Mouse (Mus musculus) thymus, adult 2 months (tissue): ENCODE measurements around the gene Lbp. TPM values are rescaled to one million over a fixed set of nuclear protein-coding genes. Genes with fewer than 3 reads are reported as not detected.

ENCODE experiments used
- DNase-seq: peaks from one replicate; pipeline ENCODE4 v3.0.0; 2021
- H3K27ac ChIP-seq: fragments of 200-500 bp; 2 replicates; pipeline ENCODE4 v1.5.1; 2012; ENCODE audit warnings: low read length, control low read depth; ENCODE audit not compliant: control insufficient read depth, insufficient read depth
- H3K27me3 ChIP-seq: fragments of 200-500 bp; 2 replicates; pipeline ENCODE4 v1.6.1; 2012; ENCODE audit warnings: mild to moderate bottlenecking, low read length, moderate library complexity, mixed read lengths; ENCODE audit not compliant: control insufficient read depth, insufficient read depth
- H3K36me3 ChIP-seq: fragments of 200-500 bp; 2 replicates; pipeline ENCODE4 v1.6.1; 2012; ENCODE audit warnings: mild to moderate bottlenecking, low read length, moderate library complexity; ENCODE audit not compliant: control insufficient read depth, insufficient read depth
- H3K4me1 ChIP-seq: fragments of 200-500 bp; replicated peaks from 2 replicates; pipeline ENCODE4 v1.6.1; 2012; ENCODE audit warnings: low read length; ENCODE audit not compliant: control insufficient read depth, insufficient read depth
- H3K4me3 ChIP-seq: fragments of 200-500 bp; 2 replicates; pipeline ENCODE4 v1.5.1; 2012; ENCODE audit warnings: mild to moderate bottlenecking, low read length, control low read depth, moderate library complexity; ENCODE audit not compliant: control insufficient read depth, insufficient read depth
- CTCF ChIP-seq: fragments of 200-500 bp; IDR thresholded peaks from 2 replicates; pipeline ENCODE4 v1.5.1; 2012; ENCODE audit warnings: mild to moderate bottlenecking, control low read depth, low read length, moderate library complexity, borderline replicate concordance; ENCODE audit not compliant: control insufficient read depth, poor library complexity, insufficient read depth; ENCODE audit errors: extremely low read depth
- POLR2A ChIP-seq: fragments of 200-500 bp; IDR thresholded peaks from 2 replicates; pipeline ENCODE4 v1.6.1; 2012; ENCODE audit warnings: mild to moderate bottlenecking, low read length, control low read depth, moderate library complexity; ENCODE audit not compliant: control insufficient read depth, poor library complexity, insufficient read depth; ENCODE audit errors: extremely low read depth
- WGBS: fragments of 180-500 bp; shearing (Covaris S2); methylation state at CpG from one replicate; pipeline ENCODE4 v1.1.7; 2018; 5-methylcytosine and 5-hydroxymethylcytosine counted together
- polyA plus RNA-seq: library from polyadenylated mRNA; depleted of rRNA; stranded (reverse); fragments of >200 nt; gene quantifications from 2 replicates; pipeline ENCODE4 v1.2.3, GENCODE M21; 2012

Lbp gene
- polyA plus RNA-seq, 1 experiment, result 12.1 TPM

DNA sequence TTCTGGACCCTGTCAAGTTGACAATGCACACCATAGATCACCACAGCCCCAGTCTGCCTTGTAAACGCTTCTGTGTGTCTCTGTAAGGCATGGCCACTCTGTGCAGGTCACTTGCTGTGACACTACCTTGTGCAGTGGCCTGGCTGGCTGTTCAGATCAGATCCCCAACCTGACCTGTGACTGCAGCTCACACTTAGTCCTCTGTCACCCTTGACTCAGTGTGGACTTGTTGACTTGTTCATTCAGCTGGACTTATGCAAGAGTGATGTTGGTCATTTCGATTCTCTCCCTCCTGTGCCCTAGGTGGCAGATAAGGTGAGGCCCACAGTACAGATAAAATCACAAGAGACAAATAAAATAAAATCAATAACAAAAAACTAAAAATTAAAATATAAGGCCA lies 35.0 kb downstream of the Lbp start:
- TF ChIP-seq POLR2A, result no peak
- TF ChIP-seq CTCF, result no peak
- H3K27ac ChIP-seq, result no peak overlapping the region
- WGBS, result 80% methylated on average over 2 of the region's 2 CpGs

GRCm38 (mm10) chr2:158343495-158343894 lies 37.2 kb downstream of the Lbp start:
- Histone ChIP-seq H3K36me3 (no peaks in the 10 kb centered on the region), H3K4me1 (no peaks in the 10 kb centered on the region), H3K27ac (no peak overlapping the region), H3K27me3 (no peaks in the 10 kb centered on the region), H3K4me3 (no peak overlapping the region)
- TF ChIP-seq POLR2A, result no peak
- TF ChIP-seq CTCF, result no peak
- 88% methylated on average over 5 of the region's 5 CpGs for WGBS
- no peak for DNase-seq

More for the DNA sequence above, 35.0 kb downstream of the Lbp start:
- Histone ChIP-seq H3K4me1 (no peaks in the 10 kb centered on the region), H3K27me3 (no peaks in the 10 kb centered on the region), H3K4me3 (no peak overlapping the region), H3K36me3 (no peaks in the 10 kb centered on the region)
- DNase-seq, result no peak

DNA sequence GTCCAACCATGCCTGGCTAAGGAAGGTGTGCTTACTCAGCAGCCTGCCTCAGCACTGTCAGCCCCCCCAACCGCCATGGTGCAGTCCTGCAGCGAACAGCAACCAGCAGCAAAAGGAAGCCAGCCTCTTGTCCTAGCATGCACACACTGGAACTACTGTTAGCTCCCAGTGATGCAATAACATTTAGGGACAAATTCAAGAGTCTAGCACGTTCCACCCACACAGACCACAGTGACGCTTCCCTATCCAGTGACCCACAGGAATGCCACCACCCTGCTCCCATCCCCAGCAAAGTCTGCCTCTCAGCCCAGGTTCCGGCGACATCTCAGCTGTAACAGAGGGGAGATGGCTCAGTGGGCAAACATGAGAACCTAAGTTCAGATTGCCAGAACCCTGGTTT lies 40.2 kb downstream of the Lbp start:
- Histone ChIP-seq H3K36me3 (no peaks in the 10 kb centered on the region), H3K27me3 (no peaks in the 10 kb centered on the region), H3K4me1 (no peaks in the 10 kb centered on the region), H3K4me3 (no peak overlapping the region), H3K27ac (no peak overlapping the region)
- WGBS, result 80% methylated on average over 6 of the region's 6 CpGs
- DNase-seq, result no peak
- TF ChIP-seq POLR2A, result no peak
- no peak for TF ChIP-seq CTCF

DNA sequence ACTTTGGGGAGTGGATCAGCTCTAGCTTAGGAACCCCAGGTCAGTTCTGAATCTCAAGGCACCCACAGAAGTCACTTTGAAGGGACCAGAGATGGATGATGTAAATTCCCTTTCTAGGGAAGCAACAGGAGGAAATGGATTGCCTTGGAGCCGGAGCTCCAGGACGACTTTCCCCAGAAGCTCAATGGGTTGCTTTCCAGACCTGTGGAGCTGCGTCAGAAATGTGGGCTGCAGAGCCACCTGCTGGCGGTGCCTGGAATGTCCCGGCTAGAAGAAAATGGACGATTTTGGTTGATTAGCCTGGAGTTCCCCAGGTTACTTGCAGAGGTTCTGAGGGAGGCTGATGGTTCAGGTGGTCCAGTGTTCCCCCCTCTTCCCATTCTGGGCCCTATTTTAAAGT lies 41.6 kb downstream of the Lbp start:
- Histone ChIP-seq H3K4me3 (no peak overlapping the region), H3K4me1 (no peaks in the 10 kb centered on the region), H3K36me3 (no peaks in the 10 kb centered on the region), H3K27ac (no peak overlapping the region), H3K27me3 (no peaks in the 10 kb centered on the region)
- DNase-seq, result peak; percentile 63
- TF ChIP-seq POLR2A (no peak), CTCF (peak; percentile 96)
- 3% methylated on average over 6 of the region's 6 CpGs for WGBS

DNA sequence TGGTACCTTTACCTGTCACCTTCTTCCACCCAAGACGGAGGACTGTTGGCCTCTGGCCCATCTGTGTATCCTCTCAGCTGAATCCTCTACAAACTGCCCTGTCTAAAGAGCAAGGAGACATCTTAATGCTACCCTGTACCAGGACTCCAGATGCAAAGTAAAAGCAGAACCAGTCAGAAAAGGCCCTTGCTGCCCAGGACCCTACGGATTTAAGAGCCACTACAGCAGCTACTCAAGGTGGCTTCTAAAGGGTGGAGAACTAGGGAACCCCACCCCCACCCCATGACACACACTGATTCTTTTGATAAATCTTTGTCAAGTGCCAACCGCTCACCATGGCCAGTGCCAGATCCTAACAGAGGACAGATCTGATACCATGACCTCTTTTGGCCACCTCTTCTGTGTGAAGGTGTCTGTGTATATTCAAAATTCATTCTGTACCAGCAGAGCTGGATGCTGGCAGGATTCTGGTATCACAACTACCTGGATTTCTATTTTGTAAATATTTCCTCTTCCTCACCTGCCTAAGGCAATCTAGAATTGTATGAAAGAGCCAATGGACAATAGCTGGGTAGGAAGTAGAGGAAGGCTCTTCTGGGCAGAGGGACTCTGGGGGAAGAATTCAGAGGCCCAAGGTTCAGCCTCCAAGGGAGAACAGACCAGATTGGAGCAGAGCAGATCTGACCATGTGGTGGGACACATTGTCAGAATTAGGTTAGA lies 46.7 kb downstream of the Lbp start:
- Histone ChIP-seq H3K4me3 (no peak overlapping the region), H3K27me3 (no peaks in the 10 kb centered on the region), H3K27ac (no peak overlapping the region), H3K4me1 (no peaks in the 10 kb centered on the region), H3K36me3 (peaks cover 31% of the 10 kb centered on the region)
- TF ChIP-seq CTCF (no peak), POLR2A (no peak)
- DNase-seq, result no peak
- WGBS, result over 99% methylated on average over 3 of the region's 3 CpGs

GRCm38 (mm10) chr2:158354348-158355114 lies 48.2 kb downstream of the Lbp start:
- WGBS, result 91% methylated on average over 7 of the region's 7 CpGs
- Histone ChIP-seq H3K27ac (no peak overlapping the region), H3K36me3 (peaks cover 47% of the 10 kb centered on the region), H3K4me3 (no peak overlapping the region), H3K27me3 (no peaks in the 10 kb centered on the region), H3K4me1 (no peaks in the 10 kb centered on the region; the same call in 1 of the 2 replicates)
- TF ChIP-seq POLR2A (no peak), CTCF (no peak)
- DNase-seq, result no peak
